Mouse (Mus musculus) lung, adult 18-20 months (tissue): Measurements from ENCODE around the gene Commd2.

ENCODE experiments used
- DNase-seq, 2 experiments: peaks; one replicate each; pipeline ENCODE4 v3.0.0; 2022; ENCODE audit warnings: mixed read lengths in 2 of 2

The Commd2 gene

GRCm38 (mm10) chr3:57651231-57651864, at the start of gene Commd2:
Gene Commd2 (minus strand): TSS chr3:57651715.
- peak; percentile 88 to 89 for DNase-seq

GRCm38 (mm10) chr3:57696779-57697178, 45.3 kb upstream of the Commd2 start:
- no peak for DNase-seq

GRCm38 (mm10) chr3:57696249-57696648, 44.7 kb upstream of the Commd2 start:
- no peak for DNase-seq

GRCm38 (mm10) chr3:57692719-57693118, 41.2 kb upstream of the Commd2 start, which contains the start of gene Ankub1:
Gene Ankub1 (minus strand): TSS chr3:57692799.
- DNase-seq, result no peak

GRCm38 (mm10) chr3:57691772-57692171, 40.3 kb upstream of the Commd2 start:
- no peak for DNase-seq

GRCm38 (mm10) chr3:57677786-57678185, 26.3 kb upstream of the Commd2 start:
- no peak for DNase-seq

- peak in 1 of 2 experiments; percentile 48 for DNase-seq
These were observed 22.6 kb upstream of the Commd2 start for GRCm38 (mm10) chr3:57674075-57674474.

GRCm38 (mm10) chr3:57673586-57673985, 22.1 kb upstream of the Commd2 start:
- DNase-seq, result peak; percentile 72 to 76

GRCm38 (mm10) chr3:57667054-57667723, 15.7 kb upstream of the Commd2 start:
- DNase-seq, result peak; percentile 63 to 79

- DNase-seq, result no peak
These were observed 14.4 kb upstream of the Commd2 start for GRCm38 (mm10) chr3:57665880-57666279.

GRCm38 (mm10) chr3:57664682-57665081, 13.2 kb upstream of the Commd2 start:
- DNase-seq, result peak in 1 of 2 experiments; percentile 10

- DNase-seq, result peak in 1 of 2 experiments; percentile 42
These were observed 12.2 kb upstream of the Commd2 start for GRCm38 (mm10) chr3:57663731-57664130.

GRCm38 (mm10) chr3:57658608-57659007, 7.1 kb upstream of the Commd2 start:
- DNase-seq, result no peak

GRCm38 (mm10) chr3:57653646-57654045, 2.1 kb upstream of the Commd2 start:
- no peak for DNase-seq

- DNase-seq, result no peak
These were observed 970 bp upstream of the Commd2 start for GRCm38 (mm10) chr3:57652485-57652884.

GRCm38 (mm10) chr3:57651865-57652259, 347 bp upstream of the Commd2 start:
- DNase-seq, result no peak

GRCm38 (mm10) chr3:57643191-57643590, 8.3 kb downstream of the Commd2 start:
- DNase-seq, result no peak

- peak; percentile 87 to 91 for DNase-seq
These were observed 13.9 kb downstream of the Commd2 start for GRCm38 (mm10) chr3:57637596-57637995.

- DNase-seq, result no peak
These were observed 16.6 kb downstream of the Commd2 start for GRCm38 (mm10) chr3:57634763-57635487.

- peak; percentile 18 to 29 for DNase-seq
These were observed 24.5 kb downstream of the Commd2 start for GRCm38 (mm10) chr3:57626954-57627513.

- DNase-seq, result peak; percentile 75 to 78
These were observed 26.1 kb downstream of the Commd2 start for GRCm38 (mm10) chr3:57625275-57625997.

- peak; percentile 19 to 49 for DNase-seq
These were observed 31.8 kb downstream of the Commd2 start for GRCm38 (mm10) chr3:57619718-57620117.

GRCm38 (mm10) chr3:57615652-57616051, 35.9 kb downstream of the Commd2 start:
- no peak for DNase-seq
